Mouse (Mus musculus): Measurements from ENCODE around the gene Gpx6.
A peak's percentile ranks its signal among the peaks of the same experiment; 100 is the strongest.

The Gpx6 gene

GRCm38 (mm10) chr13:21323405-21323804 lies 11.5 kb downstream of the Gpx6 start:
- peak; percentile 8 for DNase-seq (ENCODE audit: low read depth)

GRCm38 (mm10) chr13:21326191-21326590 lies 14.3 kb downstream of the Gpx6 start:
- peak; percentile 63 for DNase-seq (ENCODE audit: low read depth)

- peak; percentile 79 for DNase-seq (ENCODE audit: low read depth)
These were observed 14.8 kb downstream of the Gpx6 start for GRCm38 (mm10) chr13:21326657-21327211.

- DNase-seq (ENCODE audit: low read depth): no peak
These were observed 15.5 kb downstream of the Gpx6 start for GRCm38 (mm10) chr13:21327424-21327823.

- DNase-seq (ENCODE audit: low read depth): no peak
These were observed 34.7 kb downstream of the Gpx6 start, which contains the start of gene Olfr1367 for GRCm38 (mm10) chr13:21346610-21347009. Gene Olfr1367, plus strand, starts transcription at chr13:21346910.

GRCm38 (mm10) chr13:21350593-21350992 lies 38.7 kb downstream of the Gpx6 start:
- DNase-seq (ENCODE audit: low read depth): no peak

- DNase-seq (ENCODE audit: low read depth): peak; percentile 94
These were observed 50.8 kb downstream of the Gpx6 start, which contains the start of gene Zscan12 for GRCm38 (mm10) chr13:21362621-21363248. Gene Zscan12, plus strand, starts transcription at chr13:21362820.

- no peak for DNase-seq (ENCODE audit: low read depth)
These were observed 51.8 kb downstream of the Gpx6 start for GRCm38 (mm10) chr13:21363719-21364118.

GRCm38 (mm10) chr13:21366635-21367034 lies 54.7 kb downstream of the Gpx6 start:
- DNase-seq (ENCODE audit: low read depth): peak; percentile 42
